Mouse (Mus musculus): Measurements from ENCODE around the gene Anks1b.

Anks1b gene

DNA sequence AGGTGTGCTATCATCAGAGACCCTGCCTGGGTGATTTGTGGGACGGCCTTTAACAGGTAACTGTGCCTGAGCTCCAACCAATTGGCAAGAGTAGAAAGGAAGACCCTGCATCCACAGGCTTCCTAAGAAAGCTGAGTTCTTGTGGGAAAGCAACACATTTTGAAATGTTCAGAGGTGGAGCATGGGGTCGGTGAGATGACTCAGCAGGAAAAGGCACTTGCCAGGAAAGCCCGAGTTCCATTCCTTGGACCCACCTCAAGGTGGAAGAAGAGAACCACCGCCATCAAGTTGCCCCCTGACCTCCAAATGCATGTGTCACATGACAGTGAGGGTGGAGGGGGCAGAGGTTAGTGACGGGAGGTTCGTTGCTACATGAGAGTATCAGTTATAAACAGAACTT lies 1101.2 kb downstream of the Anks1b start:
- TF ChIP-seq GATA4 (IDR thresholded peaks at IDR 0.05; ENCODE audit: insufficient replicate concordance, low read length), result no peak

DNA sequence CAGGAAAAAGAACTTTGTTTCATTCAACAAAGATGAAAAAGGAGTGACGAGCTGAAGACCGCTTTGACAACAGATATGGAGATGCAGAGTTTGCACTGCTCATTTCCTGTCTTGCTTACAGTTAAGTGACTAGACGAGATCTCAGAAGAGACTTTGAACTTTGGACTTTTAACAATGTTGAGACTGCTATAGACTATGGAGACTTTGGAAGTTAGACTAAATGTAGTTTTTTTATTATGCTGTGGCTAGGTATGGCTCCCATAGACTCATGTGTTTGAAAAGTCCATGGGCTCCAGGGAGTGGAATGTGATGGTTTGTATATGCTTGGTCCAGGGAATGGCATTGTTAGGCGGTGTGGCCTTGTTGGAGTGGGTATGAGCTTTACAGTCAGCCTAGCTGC lies 1108.5 kb downstream of the Anks1b start:
- TF ChIP-seq GATA4 (IDR thresholded peaks at IDR 0.05; ENCODE audit: insufficient replicate concordance, low read length), result no peak

DNA sequence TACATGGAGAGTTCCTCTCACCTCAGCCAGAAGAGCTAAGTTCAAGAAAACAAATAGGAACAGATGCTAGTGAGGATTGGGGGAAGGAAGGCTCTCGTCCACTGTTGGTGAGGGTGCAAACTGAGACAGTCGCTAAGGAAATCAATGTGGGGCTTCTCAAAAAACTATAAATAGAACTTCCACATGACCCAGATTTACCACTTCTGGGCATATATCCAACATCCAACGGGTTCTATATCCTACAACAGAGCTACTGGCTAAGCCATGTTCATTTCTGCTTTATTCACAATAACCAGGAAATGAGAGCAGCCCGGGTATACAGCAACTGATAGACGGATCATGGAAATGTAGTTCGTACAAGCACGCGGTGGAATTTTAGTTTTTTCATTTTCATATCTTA lies 1109.7 kb downstream of the Anks1b start:
- TF ChIP-seq GATA4 (IDR thresholded peaks at IDR 0.05; ENCODE audit: insufficient replicate concordance, low read length), result no peak

DNA sequence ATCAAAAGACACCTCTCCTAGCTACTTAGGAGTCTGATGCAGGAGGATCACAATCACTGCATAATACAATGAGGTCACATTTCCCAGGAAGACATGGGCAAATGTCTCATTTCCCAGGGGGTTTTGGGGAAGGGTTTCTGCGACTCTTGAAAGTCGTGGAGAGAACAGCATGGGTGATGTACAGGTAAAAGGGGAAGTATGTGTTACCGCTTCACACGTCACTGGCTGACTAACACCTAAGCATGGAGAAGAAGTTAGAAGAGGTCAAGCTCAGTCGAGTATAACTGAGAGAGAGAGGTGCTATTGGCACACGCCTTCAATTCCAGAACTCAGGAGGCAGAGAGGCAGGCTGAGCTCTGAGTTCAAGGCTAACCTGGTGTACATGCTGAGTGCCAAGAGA lies 1117.0 kb downstream of the Anks1b start:
- no peak for TF ChIP-seq GATA4 (IDR thresholded peaks at IDR 0.05; ENCODE audit: insufficient replicate concordance, low read length)

GRCm38 (mm10) chr10:90992237-90992636 lies 1118.9 kb downstream of the Anks1b start:
- no peak for TF ChIP-seq GATA4 (IDR thresholded peaks at IDR 0.05; ENCODE audit: insufficient replicate concordance, low read length)

DNA sequence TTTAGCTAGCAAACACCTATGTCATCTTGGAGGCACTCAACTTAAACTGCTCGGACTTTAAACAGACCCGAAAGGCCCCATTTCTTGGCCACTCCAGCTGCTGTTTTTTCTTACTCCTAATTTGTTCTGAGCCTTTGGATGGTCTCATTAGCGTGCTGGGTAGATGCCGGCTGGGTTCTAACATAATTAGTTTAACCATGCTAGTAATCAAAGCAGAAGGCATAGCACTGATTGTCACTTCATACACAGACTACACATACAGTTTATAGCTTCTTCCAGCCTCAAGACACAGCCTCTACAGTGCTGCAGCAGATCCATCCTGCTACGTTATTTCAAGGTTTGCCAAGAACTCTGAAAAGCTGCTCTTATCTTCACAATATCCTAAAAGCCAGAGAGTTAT lies 1120.6 kb downstream of the Anks1b start:
- no peak for TF ChIP-seq GATA4 (IDR thresholded peaks at IDR 0.05; ENCODE audit: insufficient replicate concordance, low read length)

DNA sequence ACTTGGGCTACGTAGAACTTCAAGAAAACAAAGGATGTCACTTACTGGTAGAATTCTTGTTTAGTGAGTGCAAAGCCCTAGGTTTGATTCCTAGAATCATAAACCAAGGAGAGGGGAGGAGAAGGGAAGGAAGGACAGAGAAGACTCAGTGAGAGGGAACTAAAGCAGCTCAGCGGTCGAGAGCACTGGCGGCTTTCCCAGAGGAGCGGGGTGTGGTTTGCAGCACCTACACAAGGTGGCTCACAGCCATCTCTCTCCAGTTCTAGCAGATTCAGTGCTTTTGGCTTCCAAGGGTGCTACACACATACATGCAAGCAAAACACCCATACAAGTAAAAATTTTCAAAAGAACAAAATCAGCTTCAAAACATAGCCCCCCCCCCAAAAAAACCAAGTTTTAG lies 1126.6 kb downstream of the Anks1b start:
- no peak for TF ChIP-seq GATA4 (IDR thresholded peaks at IDR 0.05; ENCODE audit: insufficient replicate concordance, low read length)

- TF ChIP-seq GATA4 (IDR thresholded peaks at IDR 0.05; ENCODE audit: insufficient replicate concordance, low read length), result no peak
Measured at GRCm38 (mm10) chr10:91001421-91001820, 1128.1 kb downstream of the Anks1b start.

GRCm38 (mm10) chr10:91005858-91006538 lies 1132.7 kb downstream of the Anks1b start:
- TF ChIP-seq GATA4 (IDR thresholded peaks at IDR 0.05; ENCODE audit: insufficient replicate concordance, low read length), result no peak

All from liver, adult (tissue).